Mouse (Mus musculus) limb, embryonic 15.5 days (tissue): ENCODE data around the gene Ror1. TPM values are rescaled to one million over a fixed set of nuclear protein-coding genes. Genes with fewer than 3 reads are reported as not detected.

ENCODE experiments used
- ATAC-seq: fragments of 200-750 bp; cut with Nextera tagmentation; 2 replicates; pipeline ENCODE4 v1.8.0; 2017; ENCODE audit warnings: low read depth, moderate TSS enrichment; ENCODE audit not compliant: insufficient number of reproducible peaks, low FRiP score, low TSS enrichment
- H3K27ac ChIP-seq: fragments of 300-500 bp; sonication (generic); 2 replicates; pipeline ENCODE4 v1.5.1; 2015; ENCODE audit warnings: moderate library complexity, mild to moderate bottlenecking, inconsistent platforms
- H3K27me3 ChIP-seq: fragments of 300-500 bp; sonication (generic); 2 replicates; pipeline ENCODE4 v1.6.1; 2015; ENCODE audit warnings: inconsistent platforms
- H3K36me3 ChIP-seq: fragments of 300-500 bp; sonication (generic); 2 replicates; pipeline ENCODE4 v1.6.1; 2015; ENCODE audit warnings: inconsistent platforms
- H3K4me1 ChIP-seq: fragments of 300-500 bp; sonication (generic); 2 replicates; pipeline ENCODE4 v1.6.1; 2015; ENCODE audit warnings: inconsistent platforms
- H3K4me2 ChIP-seq: fragments of 300-500 bp; sonication (generic); 2 replicates; pipeline ENCODE4 v1.6.1; 2015; ENCODE audit warnings: mild to moderate bottlenecking, inconsistent platforms
- H3K4me3 ChIP-seq: fragments of 300-500 bp; sonication (generic); 2 replicates; pipeline ENCODE4 v1.5.1; 2015; ENCODE audit warnings: mild to moderate bottlenecking, inconsistent platforms
- H3K9ac ChIP-seq: fragments of 300-500 bp; sonication (generic); 2 replicates; pipeline ENCODE4 v1.6.1; 2015; ENCODE audit warnings: inconsistent platforms
- H3K9me3 ChIP-seq: fragments of 300-500 bp; sonication (generic); 2 replicates; pipeline ENCODE4 v1.6.1; 2016; ENCODE audit warnings: inconsistent platforms
- WGBS: fragments of 180-500 bp; shearing (Covaris S2); methylation state at CpG from one replicate; pipeline ENCODE4 v1.1.7; 2015; 5-methylcytosine and 5-hydroxymethylcytosine counted together
- polyA plus RNA-seq: library from polyadenylated mRNA; unstranded; fragments of >200 nt; fragmentation: Nextera tagmentation; extraction: Ambion mirVana; gene quantifications from 2 replicates; pipeline ENCODE4 v1.2.1, GENCODE M21; 2015

Gene Ror1
- polyA plus RNA-seq, 1 experiment from 2014 or later: 9.5 TPM

GRCm38 (mm10) chr4:100377231-100377630 lies 281.6 kb downstream of the Ror1 start:
- 78% methylated on average over 3 of the region's 3 CpGs for WGBS
- H3K9me3 ChIP-seq: no peaks in the 10 kb centered on the region

GRCm38 (mm10) chr4:100377996-100378395 lies 282.4 kb downstream of the Ror1 start:
- Histone ChIP-seq H3K9me3 (no peaks in the 10 kb centered on the region), H3K27ac (no peak overlapping the region), H3K4me1 (no peaks in the 10 kb centered on the region; the same call in 1 of the 2 replicates), H3K27me3 (peaks cover 5% of the 10 kb centered on the region; the same call in 1 of the 2 replicates), H3K36me3 (no peaks in the 10 kb centered on the region), H3K9ac (no peak overlapping the region), H3K4me3 (no peak overlapping the region), H3K4me2 (no peak overlapping the region)
- no peak for ATAC-seq
- WGBS: 72% methylated on average over 4 of the region's 4 CpGs

More at GRCm38 (mm10) chr4:100377231-100377630, 281.6 kb downstream of the Ror1 start:
- H3K4me2 ChIP-seq: no peak overlapping the region
- H3K9ac ChIP-seq: no peak overlapping the region
- no peak overlapping the region for H3K27ac ChIP-seq
- no peaks in the 10 kb centered on the region for H3K36me3 ChIP-seq
- H3K4me3 ChIP-seq: no peak overlapping the region
- no peak for ATAC-seq
- no peaks in the 10 kb centered on the region; the same call in 1 of the 2 replicates for H3K4me1 ChIP-seq
- peaks cover 5% of the 10 kb centered on the region; the same call in 1 of the 2 replicates for H3K27me3 ChIP-seq

GRCm38 (mm10) chr4:100381760-100382159 lies 286.2 kb downstream of the Ror1 start:
- peaks cover 3% of the 10 kb centered on the region; the same call in 1 of the 2 replicates for H3K4me1 ChIP-seq
- 75% methylated on average over 4 of the region's 4 CpGs for WGBS

DNA sequence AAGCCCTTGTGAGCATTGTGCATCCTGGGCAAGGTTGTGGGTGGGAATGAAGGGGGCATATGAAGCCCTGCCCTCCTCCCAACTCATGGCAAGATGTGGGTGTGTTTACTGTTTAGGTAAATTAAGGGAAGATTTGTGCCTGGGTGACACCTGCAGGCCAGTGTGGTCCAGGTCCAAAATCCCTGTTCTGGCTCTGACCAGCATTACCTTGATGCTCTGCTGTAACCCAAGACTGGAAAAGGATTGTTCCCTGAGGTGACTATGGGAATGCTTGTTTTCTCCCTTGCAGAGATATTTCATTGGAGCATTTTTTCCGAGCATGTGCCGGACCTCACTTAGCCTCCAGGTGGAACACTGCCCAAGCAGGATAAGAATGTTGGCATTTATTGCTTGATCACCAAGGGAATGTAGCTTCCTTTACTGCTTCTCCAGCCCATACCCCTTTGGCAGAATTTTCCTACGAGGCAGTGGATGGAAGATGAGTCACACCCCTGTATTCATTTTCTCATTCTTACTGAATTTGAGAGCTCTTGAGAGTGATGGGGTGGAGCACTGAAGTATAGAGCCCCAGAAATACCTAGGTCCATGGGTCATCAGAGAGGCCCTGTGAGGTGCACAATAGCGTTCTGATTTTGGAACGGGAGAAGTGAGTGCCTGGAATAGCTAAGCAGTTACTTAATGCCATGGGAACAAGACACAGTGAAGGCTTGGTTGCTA lies 290.8 kb downstream of the Ror1 start:
- 52% methylated on average over 5 of the region's 5 CpGs for WGBS
- Histone ChIP-seq H3K9ac (no peak overlapping the region), H3K27me3 (no peaks in the 10 kb centered on the region), H3K4me2 (no peak overlapping the region), H3K9me3 (no peaks in the 10 kb centered on the region), H3K36me3 (no peaks in the 10 kb centered on the region), H3K4me3 (no peak overlapping the region), H3K27ac (no peak overlapping the region), H3K4me1 (peaks cover 3% of the 10 kb centered on the region; the same call in 1 of the 2 replicates)
- ATAC-seq: 0 out of 2 replicates have a peak, but pooled peaks have one; percentile 24

More at GRCm38 (mm10) chr4:100381760-100382159, 286.2 kb downstream of the Ror1 start:
- Histone ChIP-seq H3K27me3 (peaks cover 5% of the 10 kb centered on the region; the same call in 1 of the 2 replicates), H3K9me3 (no peaks in the 10 kb centered on the region), H3K9ac (no peak overlapping the region), H3K4me2 (no peak overlapping the region), H3K4me3 (no peak overlapping the region), H3K36me3 (no peaks in the 10 kb centered on the region), H3K27ac (no peak overlapping the region)
- no peak for ATAC-seq

- Histone ChIP-seq H3K27me3 (no peaks in the 10 kb centered on the region), H3K9me3 (no peaks in the 10 kb centered on the region), H3K4me2 (no peak overlapping the region), H3K27ac (no peak overlapping the region), H3K36me3 (no peaks in the 10 kb centered on the region), H3K4me1 (peaks cover 19% of the 10 kb centered on the region), H3K9ac (no peak overlapping the region), H3K4me3 (no peak overlapping the region)
- no peak for ATAC-seq
- WGBS: 77% methylated on average over 6 of the region's 6 CpGs
Observed at GRCm38 (mm10) chr4:100390436-100390835, 294.8 kb downstream of the Ror1 start.

DNA sequence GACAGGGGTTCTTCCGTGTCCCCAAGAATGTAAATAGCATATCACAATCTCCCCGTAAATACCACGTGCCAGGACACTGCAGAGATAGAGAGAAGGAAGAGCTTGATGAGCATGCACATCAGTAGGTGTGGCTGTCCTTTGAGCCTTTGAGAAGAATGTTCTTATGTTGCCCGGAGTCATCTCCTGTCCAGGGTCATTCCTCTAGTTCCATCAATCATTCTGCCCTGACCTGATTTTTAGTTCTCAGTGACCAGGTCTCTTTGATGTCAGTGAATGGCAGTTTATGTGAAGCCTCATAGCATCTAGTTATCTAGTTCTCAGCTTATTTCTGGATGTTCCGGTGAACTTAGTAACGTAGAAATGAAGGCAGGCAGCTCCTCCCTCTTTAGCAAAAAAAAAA lies 295.4 kb downstream of the Ror1 start:
- no peak overlapping the region for H3K27ac ChIP-seq
- no peaks in the 10 kb centered on the region for H3K9me3 ChIP-seq
- WGBS: 74% methylated on average over 6 of the region's 6 CpGs
- H3K4me3 ChIP-seq: no peak overlapping the region
- no peaks in the 10 kb centered on the region for H3K27me3 ChIP-seq
- H3K9ac ChIP-seq: no peak overlapping the region
- no peak for ATAC-seq
- no peaks in the 10 kb centered on the region for H3K36me3 ChIP-seq
- no peak overlapping the region for H3K4me2 ChIP-seq
- peaks cover 21% of the 10 kb centered on the region for H3K4me1 ChIP-seq

GRCm38 (mm10) chr4:100393374-100394061 lies 297.9 kb downstream of the Ror1 start:
- WGBS: 36% methylated on average over 12 of the region's 12 CpGs
- H3K4me3 ChIP-seq: no peak overlapping the region
- no peaks in the 10 kb centered on the region for H3K27me3 ChIP-seq
- H3K36me3 ChIP-seq: no peaks in the 10 kb centered on the region
- H3K4me2 ChIP-seq: no peak overlapping the region
- H3K9me3 ChIP-seq: no peaks in the 10 kb centered on the region
- no peak for ATAC-seq
- H3K4me1 ChIP-seq: peaks cover 18% of the 10 kb centered on the region
- no peak overlapping the region for H3K9ac ChIP-seq
- H3K27ac ChIP-seq: peak overlapping the region; percentile 85

DNA sequence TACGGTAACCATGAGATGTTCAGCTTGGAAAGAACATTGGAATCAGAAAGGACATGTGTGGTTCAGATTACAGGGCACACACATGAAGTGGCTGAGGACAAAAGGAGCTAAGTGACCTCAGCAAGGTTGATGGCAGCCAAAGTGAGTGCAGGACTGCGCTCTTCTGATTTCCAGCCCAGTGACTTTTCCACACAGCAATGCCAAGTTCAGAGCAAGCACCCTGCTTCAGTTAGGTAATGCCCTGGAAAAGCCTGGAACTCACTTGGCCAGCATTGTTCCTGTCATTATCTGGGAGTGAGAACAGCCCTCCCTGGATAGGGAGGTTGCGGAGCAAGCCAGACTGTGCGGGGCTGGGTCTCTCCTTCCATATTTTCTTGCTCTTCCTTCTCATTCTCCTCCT lies 299.8 kb downstream of the Ror1 start:
- H3K9me3 ChIP-seq: no peaks in the 10 kb centered on the region
- H3K4me3 ChIP-seq: no peak overlapping the region
- no peak overlapping the region for H3K4me2 ChIP-seq
- 72% methylated on average over 4 of the region's 4 CpGs for WGBS
- no peaks in the 10 kb centered on the region for H3K36me3 ChIP-seq
- H3K9ac ChIP-seq: no peak overlapping the region
- no peak overlapping the region for H3K27ac ChIP-seq
- peak; percentile 78; the same call in 1 of the 2 replicates for ATAC-seq
- H3K27me3 ChIP-seq: no peaks in the 10 kb centered on the region
- peaks cover 18% of the 10 kb centered on the region for H3K4me1 ChIP-seq

GRCm38 (mm10) chr4:100398079-100398478 lies 302.5 kb downstream of the Ror1 start:
- Histone ChIP-seq H3K9me3 (no peaks in the 10 kb centered on the region), H3K4me2 (no peak overlapping the region), H3K4me3 (no peak overlapping the region), H3K4me1 (peaks cover 29% of the 10 kb centered on the region), H3K27ac (no peak overlapping the region), H3K36me3 (no peaks in the 10 kb centered on the region), H3K27me3 (no peaks in the 10 kb centered on the region), H3K9ac (no peak overlapping the region)
- ATAC-seq: no peak
- 52% methylated on average over 3 of the region's 3 CpGs for WGBS

DNA sequence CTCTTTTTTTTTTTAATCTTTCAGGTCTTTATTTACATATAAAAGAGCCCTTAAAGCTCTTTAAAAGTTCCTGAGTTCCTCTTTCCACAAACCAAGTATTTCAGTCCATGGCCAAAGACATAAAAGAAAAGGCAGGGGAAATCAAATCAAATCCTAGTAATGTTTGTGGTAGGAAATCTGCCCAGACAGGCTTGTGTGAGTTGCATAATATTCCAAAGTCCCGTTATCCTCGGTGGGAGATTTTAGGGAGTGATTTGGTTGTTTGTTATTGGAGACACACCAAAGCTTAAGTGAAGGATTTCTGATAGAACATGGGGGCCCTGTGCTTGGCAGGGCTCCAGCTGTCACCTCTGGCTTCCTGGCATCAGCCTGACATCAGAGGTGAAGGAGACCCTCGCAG lies 305.5 kb downstream of the Ror1 start:
- 0 out of 2 replicates have a peak overlapping the region, but pooled peaks have one; percentile 18 for H3K27ac ChIP-seq
- 30% methylated on average over 3 of the region's 3 CpGs for WGBS
- peaks cover 11% of the 10 kb centered on the region for H3K4me1 ChIP-seq
- H3K9me3 ChIP-seq: no peaks in the 10 kb centered on the region
- ATAC-seq: no peak
- no peak overlapping the region for H3K4me2 ChIP-seq
- peaks cover 4% of the 10 kb centered on the region; the same call in 1 of the 2 replicates for H3K27me3 ChIP-seq
- H3K9ac ChIP-seq: no peak overlapping the region
- no peak overlapping the region for H3K4me3 ChIP-seq
- no peaks in the 10 kb centered on the region for H3K36me3 ChIP-seq

GRCm38 (mm10) chr4:100401581-100402470 lies 306.2 kb downstream of the Ror1 start:
- Histone ChIP-seq H3K36me3 (no peaks in the 10 kb centered on the region), H3K4me3 (no peak overlapping the region), H3K9ac (no peak overlapping the region), H3K4me2 (no peak overlapping the region), H3K27me3 (peaks cover 4% of the 10 kb centered on the region; the same call in 1 of the 2 replicates), H3K4me1 (peaks cover 14% of the 10 kb centered on the region), H3K27ac (0 out of 2 replicates have a peak overlapping the region, but pooled peaks have one; percentile 18), H3K9me3 (no peaks in the 10 kb centered on the region)
- no peak for ATAC-seq
- 62% methylated on average over 14 of the region's 14 CpGs for WGBS
